Comparison of ENCODE assay signal across 9 mouse cellular contexts in genomic region chr13:44541243-44541653, GRCm38 (mm10).
DNase-seq lines count a peak whose midpoint lies in the region; ATAC-seq and TF ChIP-seq lines count a peak whose summit lies in the region.
"Had no signal": no experiment of that assay in that cellular context is flagged by ENCODE, and none has a peak within 500 bp of the region (broad histone marks: within the 10 kb centered on the region; RNA-seq: fewer than 3 reads in every experiment).

No protein-coding gene starts in this region.

- no peaks in the 10 kb centered on the region for H3K36me3 ChIP-seq in heart, embryonic 11.5 days (ENCODE audit: control insufficient read depth, insufficient read depth, low read length)
- H3K36me3 ChIP-seq in myocyte (ENCODE audit: control insufficient read depth, insufficient read depth), result no peaks in the 10 kb centered on the region
- H3K36me3 ChIP-seq in thymus, adult 2 months (ENCODE audit: control insufficient read depth, insufficient read depth, low read length), result no peaks in the 10 kb centered on the region
- H3K36me3 ChIP-seq: stomach, embryonic 15.5 days had no signal

- peaks cover 8% of the 10 kb centered on the region for H3K4me1 ChIP-seq in heart, embryonic 11.5 days (ENCODE audit: control insufficient read depth, insufficient read depth, low read length)
- H3K4me1 ChIP-seq in thymus, adult 2 months (replicated peaks; ENCODE audit: control insufficient read depth, insufficient read depth, low read length), result peaks cover 9% of the 10 kb centered on the region
- H3K4me1 ChIP-seq: stomach, embryonic 15.5 days had no signal

- no peak overlapping the region for H3K4me3 ChIP-seq in heart, embryonic 11.5 days (ENCODE audit: low read depth, low read length)
- H3K4me3 ChIP-seq in myocyte, result no peak overlapping the region
- no peak overlapping the region for H3K4me3 ChIP-seq in thymus, adult 2 months (ENCODE audit: control insufficient read depth, insufficient read depth, low read length)
- H3K4me3 ChIP-seq: stomach, embryonic 15.5 days had no signal

- no peaks in the 10 kb centered on the region for H3K79me2 ChIP-seq in myocyte (ENCODE audit: control insufficient read depth, insufficient read depth)

- WGBS in heart, embryonic 11.5 days (ENCODE audit: insufficient replicate concordance), result 75% methylated on average over 5 of the region's 5 CpGs
- WGBS in thymus, adult 2 months, result 43% methylated on average over 5 of the region's 5 CpGs

- no peak for TF ChIP-seq POLR2A in myocyte (IDR thresholded peaks at IDR 0.05; ENCODE audit: insufficient read length, low read depth)
- TF ChIP-seq POLR2A in thymus, adult 2 months (IDR thresholded peaks at IDR 0.05; ENCODE audit: control insufficient read depth, extremely low read depth, insufficient read depth, low read length, poor library complexity), result no peak

- H3K9me3 ChIP-seq in heart, embryonic 11.5 days (replicated peaks; ENCODE audit: control insufficient read depth, low read length), result no peaks in the 10 kb centered on the region
- H3K9me3 ChIP-seq: stomach, embryonic 15.5 days had no signal

- no peak overlapping the region for H3K4me2 ChIP-seq in heart, embryonic 11.5 days
- H3K4me2 ChIP-seq in myocyte (ENCODE audit: low read depth), result peak overlapping the region; percentile 27
- H3K4me2 ChIP-seq: stomach, embryonic 15.5 days had no signal

- no peak for ATAC-seq in heart, embryonic 11.5 days (replicated peaks; ENCODE audit: insufficient number of reproducible peaks, low FRiP score, low TSS enrichment)

- H3K9ac ChIP-seq in heart, embryonic 11.5 days (ENCODE audit: low read depth, low read length), result no peak overlapping the region
- H3K9ac ChIP-seq: stomach, embryonic 15.5 days had no signal

- no peak for TF ChIP-seq CTCF in thymus, adult 2 months (IDR thresholded peaks at IDR 0.05; ENCODE audit: borderline replicate concordance, control insufficient read depth, extremely low read depth, insufficient read depth, low read length, poor library complexity)

- no peaks in the 10 kb centered on the region for H3K27me3 ChIP-seq in heart, embryonic 11.5 days (ENCODE audit: control insufficient read depth, insufficient read depth, low read length)
- H3K27me3 ChIP-seq in myocyte (ENCODE audit: control insufficient read depth, insufficient read depth, insufficient read length), result no peaks in the 10 kb centered on the region
- no peaks in the 10 kb centered on the region for H3K27me3 ChIP-seq in thymus, adult 2 months (ENCODE audit: control insufficient read depth, insufficient read depth, low read length)
- H3K27me3 ChIP-seq: stomach, embryonic 15.5 days had no signal

- DNase-seq in heart, adult 18-20 months, result peak; percentile 53 to 62
- DNase-seq in 3134 (ENCODE audit: extremely low read depth, insufficient read length, low spot score), result peak; percentile 22
- peak; percentile 86 for DNase-seq in cerebellum, adult 11-12 months
- DNase-seq in heart, adult 9 months (ENCODE audit: low spot score in 2 of 2), result peak; percentile 33 to 35
- DNase-seq in thymus, postnatal 4 days, result no peak
- DNase-seq in thymus, adult 2 months, result no peak

- H3ac ChIP-seq in myocyte (ENCODE audit: control insufficient read depth, insufficient read length), result no peak overlapping the region

- H3K27ac ChIP-seq in heart, embryonic 11.5 days (ENCODE audit: low read depth, low read length), result no peak overlapping the region
- H3K27ac ChIP-seq in thymus, adult 2 months (ENCODE audit: control insufficient read depth, insufficient read depth, low read length), result no peak overlapping the region
- H3K27ac ChIP-seq: stomach, embryonic 15.5 days had no signal

TF ChIP-seq in myocyte, 11 proteins besides CTCF, POLR2A, EP300 and RAD21:
- TF ChIP-seq TCF12 (IDR thresholded peaks at IDR 0.05; ENCODE audit: insufficient read depth, poor library complexity, severe bottlenecking) (peak; percentile 73), MAX (IDR thresholded peaks at IDR 0.05; ENCODE audit: low read depth) (no peak), POLR2AphosphoS2 (IDR thresholded peaks at IDR 0.05; ENCODE audit: insufficient read length, low read depth) (no peak), CEBPB (IDR thresholded peaks at IDR 0.05; ENCODE audit: insufficient read depth, poor library complexity, severe bottlenecking) (no peak), USF1 (IDR thresholded peaks at IDR 0.05; ENCODE audit: low read depth) (no peak), SRF (IDR thresholded peaks at IDR 0.05; ENCODE audit: control insufficient read depth, insufficient read length, low read depth) (no peak), MYOG (IDR thresholded peaks at IDR 0.05; ENCODE audit: control insufficient read depth in 1 of 3, insufficient read depth in 1 of 3, insufficient read length in 2 of 3, low read depth in 2 of 3) (peak; percentile 91 to 99 (median 93)), E2F4 (IDR thresholded peaks at IDR 0.05; ENCODE audit: insufficient read depth) (no peak), MYOD1 (IDR thresholded peaks at IDR 0.05; ENCODE audit: control insufficient read depth in 1 of 3, insufficient read length in 2 of 3, low read depth in 2 of 3) (peak in 2 of 3 experiments; percentile 88 to 98), REST (IDR thresholded peaks at IDR 0.05; ENCODE audit: insufficient read depth, insufficient read length) (no peak), TCF3 (IDR thresholded peaks at IDR 0.05; ENCODE audit: insufficient read length, low read depth) (peak; percentile 77)
TF ChIP-seq in myocyte: peak in this region for 4.

Comparison
In these comparisons a context has a peak if more than half of its experiments do, and no peak if none do; other contexts are left out.
1. DNase-seq: peak in heart, adult 18-20 months (2 of 2), 3134 (single experiment), cerebellum, adult 11-12 months (single experiment) and heart, adult 9 months (2 of 2); none in thymus, postnatal 4 days (single experiment) and thymus, adult 2 months (single experiment).